Mouse (Mus musculus): ENCODE measurements around the gene Cdc37.

Cdc37 gene

DNA sequence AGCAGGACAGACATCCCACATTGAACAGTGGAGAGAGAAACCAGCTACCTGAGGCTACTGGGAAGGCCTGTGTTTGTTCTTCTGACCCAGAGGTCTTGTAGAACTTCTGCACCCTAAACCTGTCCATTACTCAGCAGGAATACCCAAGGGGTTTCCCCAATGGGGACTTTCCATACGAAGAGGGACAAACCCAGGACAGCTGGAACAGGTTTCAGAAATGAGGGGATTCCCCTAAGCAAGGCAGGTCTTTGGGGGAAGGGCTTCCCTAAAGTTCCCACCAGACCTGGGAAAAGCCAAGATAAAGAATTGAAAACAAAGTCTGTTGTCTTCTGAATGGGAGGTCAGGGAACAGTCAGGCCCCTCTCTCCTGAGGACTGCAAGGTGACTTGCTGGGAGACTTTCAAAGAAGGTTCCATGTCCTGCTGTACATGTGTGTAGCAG lies 13.8 kb downstream of the Cdc37 start:
- peak; percentile 78 for DNase-seq (ENCODE audit: low read depth, low spot score)

DNA sequence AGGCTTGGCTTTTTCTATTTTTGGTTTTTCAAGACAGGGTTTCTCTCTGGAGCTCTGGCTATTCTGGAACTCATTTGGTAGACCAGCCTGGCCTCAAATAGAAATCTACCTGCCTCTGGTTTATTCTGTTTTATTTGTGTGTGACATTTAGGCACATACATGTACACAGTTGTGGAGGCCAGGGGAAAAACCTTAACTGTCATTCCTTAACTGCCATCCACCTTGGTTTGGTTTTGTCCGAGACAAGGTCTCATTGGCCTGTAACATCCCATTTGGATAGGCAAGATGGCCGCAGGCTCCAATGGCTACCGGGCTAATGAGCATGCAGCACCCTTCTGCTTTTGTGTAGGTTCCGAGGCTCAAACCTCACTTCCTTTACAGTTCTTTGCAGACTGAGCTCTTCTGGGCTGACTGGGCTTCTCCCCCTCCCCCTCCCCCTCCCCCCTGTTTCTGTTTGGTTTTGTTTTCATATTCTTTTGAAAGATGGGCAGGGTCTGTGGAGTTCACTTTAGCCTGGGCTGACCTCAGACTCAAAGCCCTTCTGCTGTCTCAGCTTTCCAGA lies 14.4 kb downstream of the Cdc37 start:
- peak; percentile 55 for DNase-seq (ENCODE audit: low read depth, low spot score)

DNA sequence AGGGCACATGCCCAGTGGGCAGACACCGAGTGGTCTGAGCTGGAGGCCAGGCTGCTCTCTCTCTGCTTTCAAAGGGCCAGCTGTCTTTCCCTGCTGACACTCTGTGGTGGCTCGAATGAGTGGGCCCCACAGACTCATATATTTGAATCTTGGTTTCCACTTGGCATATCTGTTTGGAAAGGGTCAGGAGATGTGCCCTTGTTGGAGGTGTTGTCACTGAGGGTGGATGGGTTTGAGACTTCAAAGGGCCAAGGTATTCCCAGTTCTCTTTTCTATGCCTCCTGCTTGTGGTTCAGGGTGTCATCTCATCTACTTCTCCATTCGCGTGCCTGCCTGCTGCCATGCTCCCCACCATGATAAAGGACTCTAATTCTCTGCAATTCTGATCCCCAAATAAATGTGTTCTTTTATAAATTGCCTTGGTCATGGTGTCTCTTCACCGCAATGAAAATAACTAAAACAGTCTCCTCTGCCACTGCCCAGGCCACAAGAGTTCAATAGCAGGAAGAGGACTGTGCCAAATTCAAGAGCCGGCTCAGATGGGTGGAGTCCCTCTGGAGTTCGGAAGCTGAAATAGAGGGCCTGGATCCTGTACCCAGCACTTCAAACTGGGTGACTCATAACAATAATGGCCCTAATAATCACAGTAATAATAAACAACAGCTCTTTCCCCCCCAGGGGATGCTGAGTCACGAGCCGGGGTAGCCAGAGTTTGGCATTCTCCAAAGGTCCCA lies 15.0 kb downstream of the Cdc37 start:
- no peak for DNase-seq (ENCODE audit: low read depth, low spot score)

DNA sequence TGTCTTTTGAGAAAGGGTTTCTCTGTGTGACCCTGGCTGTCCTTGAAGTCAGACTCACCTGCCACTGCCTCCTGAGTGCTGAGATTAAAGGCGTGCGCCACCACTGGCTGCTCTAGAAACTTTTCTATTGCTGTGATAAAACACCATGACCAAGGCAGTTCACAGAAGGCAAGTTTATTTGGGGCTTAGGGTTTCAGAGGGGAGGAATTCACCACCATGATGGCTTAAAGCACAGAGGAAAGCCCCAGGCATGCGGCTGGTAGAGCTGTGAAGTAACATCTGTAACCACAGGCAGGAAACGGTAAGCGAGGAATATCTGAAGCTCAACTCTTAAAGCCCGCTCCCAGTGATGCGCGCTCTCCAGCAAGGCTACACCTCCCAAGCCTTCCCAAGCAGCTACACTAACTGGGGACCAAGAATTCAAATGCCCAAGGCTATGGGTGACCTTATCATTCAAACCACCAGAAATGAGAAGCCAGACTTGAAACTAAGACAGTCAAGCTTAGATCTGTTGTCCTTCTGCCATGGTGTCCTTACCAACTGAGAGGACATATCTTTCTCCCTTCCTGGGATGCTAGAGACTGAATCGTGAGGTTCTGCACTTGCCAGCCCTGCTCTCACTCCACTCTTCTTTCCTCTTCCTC lies 16.6 kb downstream of the Cdc37 start:
- peak; percentile 82 for DNase-seq (ENCODE audit: low read depth, low spot score)

DNA sequence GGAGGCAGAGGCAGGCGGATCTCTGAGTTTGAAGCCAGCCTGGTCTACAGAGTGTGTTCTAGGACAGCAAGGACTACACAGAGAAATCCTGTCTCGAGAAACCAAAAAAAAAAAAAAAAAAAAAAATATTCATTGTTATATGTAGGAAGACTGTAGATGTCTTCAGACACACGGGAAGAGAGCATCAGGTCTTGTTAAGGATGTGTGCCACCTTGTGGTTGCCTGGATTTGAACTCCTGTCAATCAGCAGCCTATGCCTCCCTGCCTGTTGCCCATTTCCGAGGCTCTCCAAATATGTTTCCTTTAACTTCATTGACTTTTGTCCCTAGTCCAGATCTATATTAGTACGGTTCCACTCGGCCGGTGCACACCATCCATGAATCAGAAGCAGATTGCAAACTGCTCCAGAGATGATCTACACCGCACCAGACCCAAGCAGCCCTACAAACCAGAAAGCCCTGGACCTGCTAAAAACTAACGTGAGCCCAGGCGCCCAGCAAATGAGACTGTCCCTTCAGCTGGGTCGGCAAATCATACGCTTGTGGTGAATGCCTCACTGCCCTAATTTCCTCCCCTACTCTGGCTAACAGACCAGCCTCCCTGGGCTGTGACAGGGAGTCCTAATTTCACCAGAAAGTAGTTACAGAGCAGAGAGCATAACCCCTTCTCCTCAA lies 17.5 kb downstream of the Cdc37 start:
- DNase-seq (ENCODE audit: low read depth, low spot score), result no peak

DNA sequence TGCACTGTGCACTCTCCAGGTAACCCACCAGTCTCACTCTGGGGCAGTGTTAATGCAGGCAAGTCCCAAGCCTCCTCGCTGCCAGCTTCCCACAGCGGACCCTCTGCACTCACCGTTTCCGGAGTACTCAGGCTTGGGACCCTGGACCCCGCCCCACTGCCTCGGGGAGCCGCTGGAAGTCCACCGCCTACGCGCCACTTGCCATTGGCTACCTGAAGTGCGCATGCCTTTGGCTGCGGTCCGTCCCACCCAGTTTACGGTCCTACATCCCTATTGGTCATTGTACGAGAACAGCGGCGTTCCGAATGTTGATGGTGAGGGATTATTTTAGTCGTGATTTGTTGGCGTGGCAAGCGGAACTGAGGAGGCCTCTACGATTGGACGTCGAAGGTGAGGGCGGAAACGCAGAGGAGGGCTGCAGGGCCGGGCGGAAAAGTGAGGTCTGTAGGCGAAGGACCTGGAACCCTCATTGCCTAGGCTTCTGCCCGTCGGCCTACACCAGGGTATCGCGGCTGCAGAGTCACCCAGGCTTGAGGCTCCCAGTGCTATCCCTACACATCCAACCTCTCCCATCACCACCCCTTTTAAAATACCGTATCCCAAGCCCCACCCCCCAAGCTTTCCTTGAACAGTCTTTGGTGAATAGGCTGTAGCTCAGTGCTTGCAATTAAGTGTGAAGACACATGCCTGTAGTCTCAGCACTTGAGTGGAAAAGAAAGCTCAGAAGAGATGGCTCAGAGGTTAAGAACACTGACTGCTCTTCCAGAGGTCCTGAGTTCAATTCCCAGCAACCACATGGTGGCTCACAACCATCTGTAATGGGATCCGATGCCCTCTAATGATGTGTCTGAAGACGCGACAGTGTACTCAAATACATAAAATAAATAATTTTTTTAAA lies 18.5 kb downstream of the Cdc37 start, which contains the start of gene Tyk2:
Gene Tyk2 (minus strand): TSS at position 185 of the 898 bp plus-strand sequence.
- peak; percentile 96 for DNase-seq (ENCODE audit: low read depth, low spot score)

DNA sequence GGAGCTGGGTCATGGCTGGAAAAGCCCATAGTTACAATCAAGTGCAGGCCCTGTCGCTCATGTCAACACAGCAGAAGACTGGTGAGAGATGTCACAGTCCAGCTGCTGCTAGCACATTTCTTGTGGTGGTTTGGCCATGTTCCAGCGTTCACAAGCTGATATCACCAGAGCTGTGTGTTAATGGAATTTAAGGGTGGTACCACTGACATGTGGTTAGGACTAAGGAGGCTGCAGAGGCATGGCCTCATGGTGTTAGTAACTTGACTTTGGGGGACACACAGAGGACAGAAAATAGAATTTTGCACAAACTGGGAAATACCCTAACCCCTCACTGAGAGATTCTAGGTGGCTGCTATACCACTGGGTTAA lies 23.5 kb downstream of the Cdc37 start:
- no peak for DNase-seq (ENCODE audit: low read depth, low spot score)

DNA sequence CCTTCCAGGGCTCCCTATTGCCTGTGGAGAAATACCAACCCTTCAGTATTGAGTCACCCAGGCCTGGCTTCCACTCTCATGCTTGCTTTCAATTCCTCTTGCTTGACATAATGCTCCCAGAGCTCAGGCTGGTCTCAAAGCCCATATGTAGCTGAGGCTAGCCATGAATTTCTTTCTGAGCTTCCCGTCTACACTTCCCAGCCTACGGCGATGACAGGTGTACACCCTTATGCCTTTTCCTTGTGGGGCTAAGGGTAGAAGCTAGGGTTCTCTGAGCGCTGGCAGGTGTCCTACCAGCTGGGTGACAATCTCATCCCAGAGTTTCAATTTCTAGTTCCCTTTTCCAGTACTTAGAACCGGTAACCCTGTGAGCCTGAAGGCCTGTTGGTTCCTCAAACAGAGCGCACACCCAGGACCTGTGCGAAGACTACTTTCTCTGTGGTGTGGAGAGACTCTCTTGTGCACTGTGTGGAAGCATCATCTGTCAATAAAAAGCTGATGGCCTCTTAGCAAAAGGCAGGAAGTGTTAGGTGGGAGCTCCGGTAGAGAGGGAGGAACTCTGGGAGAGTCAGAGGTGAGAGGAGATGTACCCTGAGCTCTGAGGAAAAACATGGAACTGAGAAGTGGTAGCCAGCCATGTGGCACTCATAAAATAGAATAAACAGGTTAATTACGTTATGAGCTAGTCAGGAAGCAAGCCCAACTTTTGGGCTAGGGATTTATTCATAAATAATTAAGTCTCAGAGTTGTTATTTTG lies 24.1 kb downstream of the Cdc37 start:
- no peak for DNase-seq (ENCODE audit: low read depth, low spot score)

DNA sequence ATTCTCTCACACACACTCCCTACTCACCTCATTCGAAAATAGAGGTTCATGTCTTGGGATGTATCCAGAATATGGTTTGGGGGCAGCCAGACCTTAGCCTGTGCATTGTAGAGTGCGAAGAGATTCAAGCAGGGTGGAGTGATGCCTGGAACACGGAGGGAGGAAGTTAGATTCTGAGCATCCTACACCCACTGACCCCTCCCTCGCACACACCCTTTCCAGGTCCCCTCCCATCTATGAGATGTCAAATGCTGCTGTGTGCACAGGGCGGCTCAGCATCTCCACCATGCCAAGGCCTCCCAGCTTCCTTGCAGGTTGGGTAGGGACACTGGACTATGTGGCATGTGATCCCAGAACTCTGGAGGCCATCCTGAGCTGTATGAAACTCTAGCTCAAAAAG lies 24.9 kb downstream of the Cdc37 start:
- no peak for DNase-seq (ENCODE audit: low read depth, low spot score)

- no peak for DNase-seq (ENCODE audit: low read depth, low spot score)
Measured at GRCm38 (mm10) chr9:21121483-21121882, 28.3 kb downstream of the Cdc37 start.

DNA sequence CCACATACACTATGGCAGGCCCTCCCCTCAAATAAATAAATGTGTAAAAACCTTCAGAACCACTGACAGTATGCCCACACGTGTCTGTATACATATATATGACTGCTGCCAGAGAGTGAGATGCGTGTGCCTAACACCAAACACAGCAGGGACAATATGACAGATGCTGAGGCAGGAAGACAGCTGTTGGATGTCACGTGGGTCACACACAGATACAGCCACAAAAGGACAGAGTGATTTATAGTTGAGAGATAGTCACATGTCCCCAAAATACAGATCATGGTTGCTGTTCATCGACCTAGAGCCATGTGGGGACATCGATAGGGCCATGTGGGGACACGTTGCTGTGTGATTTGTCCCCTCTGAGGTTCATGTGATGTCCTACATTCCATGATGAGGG lies 32.7 kb downstream of the Cdc37 start:
- DNase-seq (ENCODE audit: low read depth, low spot score), result no peak

- no peak for DNase-seq (ENCODE audit: low read depth, low spot score)
Measured at GRCm38 (mm10) chr9:21115105-21115504, 34.7 kb downstream of the Cdc37 start.

DNA sequence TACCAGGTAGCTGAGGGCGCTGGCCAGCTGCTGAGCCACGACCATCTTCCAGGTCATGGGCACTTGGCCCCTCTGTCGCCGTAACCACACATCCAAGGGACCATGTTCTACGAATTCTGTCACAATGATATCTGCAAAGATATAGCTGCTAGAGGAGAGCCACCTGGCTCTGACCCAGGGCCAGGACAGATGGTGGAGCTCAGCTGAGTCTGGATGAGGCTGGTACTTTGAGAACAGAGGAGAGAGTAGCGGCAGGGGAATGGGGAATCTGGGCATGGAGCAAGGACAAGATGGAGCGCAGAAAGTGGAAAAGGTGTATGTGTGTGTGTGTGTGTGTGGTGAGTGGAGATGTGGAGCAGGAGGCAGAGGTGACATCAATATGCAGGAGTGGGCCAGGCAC lies 35.6 kb downstream of the Cdc37 start:
- no peak for DNase-seq (ENCODE audit: low read depth, low spot score)

DNA sequence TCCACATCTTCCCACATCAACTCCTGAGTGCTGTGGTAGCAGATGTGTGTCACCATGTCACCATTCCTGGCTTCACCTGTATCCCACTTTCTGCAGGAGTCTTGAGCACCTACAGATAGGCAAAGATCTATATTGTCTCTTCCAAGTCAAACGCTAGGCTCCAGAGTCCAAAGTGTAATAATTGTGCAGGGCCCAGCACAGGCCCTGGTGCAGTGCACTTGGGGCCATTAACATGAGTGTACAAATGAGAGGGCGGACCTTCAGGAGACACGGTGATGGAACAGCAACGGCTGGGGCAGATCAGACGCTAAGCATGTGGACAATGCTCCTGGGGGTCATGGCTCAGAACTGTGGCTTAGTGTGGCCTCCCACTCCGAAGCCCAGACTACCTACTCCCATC lies 36.0 kb downstream of the Cdc37 start:
- no peak for DNase-seq (ENCODE audit: low read depth, low spot score)

- no peak for DNase-seq (ENCODE audit: low read depth, low spot score)
Measured at GRCm38 (mm10) chr9:21107607-21108237, 42.1 kb downstream of the Cdc37 start.

DNA sequence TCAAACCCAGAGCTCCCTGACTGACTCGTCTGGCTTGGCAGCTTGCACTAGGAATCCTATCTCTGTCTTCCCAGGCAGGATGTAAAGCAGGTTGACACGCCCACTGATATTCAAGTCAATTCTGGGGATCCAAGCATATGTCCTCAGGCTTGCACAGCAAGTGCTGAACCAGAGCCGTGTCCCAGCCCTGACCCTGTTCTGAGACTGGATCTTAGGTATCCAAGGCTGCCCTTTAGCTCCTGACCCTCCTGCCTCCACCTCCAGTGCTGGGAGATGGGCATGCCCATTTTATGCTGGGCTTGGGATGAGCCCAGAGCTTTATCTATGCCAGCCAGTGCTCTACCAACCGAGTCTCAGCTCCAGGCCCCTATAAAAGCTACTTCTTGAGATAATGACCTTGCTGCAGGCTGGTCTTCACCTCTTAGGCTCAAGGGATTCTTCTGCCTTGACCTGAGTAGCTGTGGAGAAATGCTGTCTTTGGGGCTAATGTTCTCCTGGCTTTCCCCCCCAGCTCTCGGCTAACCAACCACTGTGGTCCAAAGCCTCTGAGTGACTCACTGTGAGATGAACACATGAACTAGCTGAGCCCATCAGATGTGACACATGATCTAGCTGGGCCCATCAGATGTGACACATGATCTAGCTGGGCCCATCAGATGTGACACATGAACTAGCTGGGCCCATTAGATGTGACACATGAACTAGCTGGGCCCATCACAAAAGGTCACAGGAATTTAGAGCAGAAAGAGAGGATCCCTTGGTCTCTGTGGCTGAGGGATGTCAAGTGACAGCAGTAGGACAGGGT lies 43.8 kb downstream of the Cdc37 start:
- no peak for DNase-seq (ENCODE audit: low read depth, low spot score)

DNA sequence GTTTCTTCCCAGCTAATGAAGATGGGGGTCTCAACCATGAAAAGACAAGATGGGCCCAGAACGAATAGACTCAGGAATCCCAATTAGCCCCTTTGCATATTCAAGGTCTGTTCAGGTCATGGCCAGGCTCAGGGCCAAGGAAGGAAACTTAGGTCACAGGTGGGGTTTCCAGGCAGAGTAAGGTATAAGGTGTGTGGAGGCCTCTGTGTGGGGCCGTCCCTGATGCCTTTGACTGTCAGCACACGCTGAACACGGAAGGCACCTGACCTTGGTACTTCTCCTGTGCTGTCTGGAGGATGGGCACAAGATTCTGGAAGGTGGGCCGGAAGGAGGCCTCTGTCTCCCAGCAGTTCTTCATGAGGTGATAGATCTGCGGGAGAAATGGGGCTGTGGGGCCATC lies 45.0 kb downstream of the Cdc37 start:
- no peak for DNase-seq (ENCODE audit: low read depth, low spot score)

DNA sequence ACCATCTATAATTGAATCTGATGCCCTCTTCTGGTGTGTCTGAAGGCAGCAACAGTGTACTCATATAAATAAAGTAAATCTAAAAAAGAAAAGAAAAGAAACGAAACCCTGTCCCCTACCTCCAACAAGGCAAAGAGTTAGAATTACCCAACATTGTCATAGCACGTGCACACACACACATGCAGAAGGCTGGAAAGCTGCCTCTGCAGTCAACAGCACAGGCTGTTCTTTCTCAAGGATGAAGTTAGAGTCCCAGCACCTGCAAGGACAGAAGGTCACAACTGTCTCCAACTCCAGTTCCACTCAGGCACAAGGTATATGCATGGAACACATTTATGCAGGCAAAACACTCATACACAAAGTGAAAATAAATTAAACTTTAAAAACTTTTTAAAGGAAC lies 47.7 kb downstream of the Cdc37 start:
- no peak for DNase-seq (ENCODE audit: low read depth, low spot score)

- peak; percentile 18 for DNase-seq (ENCODE audit: low read depth, low spot score)
Measured at GRCm38 (mm10) chr9:21100447-21101161, 49.2 kb downstream of the Cdc37 start.
